ENCODE assay signal across 18 mouse cellular contexts in genomic region chr11:69917379-69917948, GRCm38 (mm10). TPM values are rescaled to one million over a fixed set of nuclear protein-coding genes. Genes with fewer than 3 reads are reported as not detected.
A peak's percentile ranks its signal among the peaks of the same experiment; 100 is the strongest.
DNase-seq lines count a peak whose midpoint lies in the region; ATAC-seq and TF ChIP-seq lines count a peak whose summit lies in the region.
"Had no signal": no experiment of that assay in that cellular context is flagged by ENCODE, and none has a peak within 500 bp of the region (broad histone marks: within the 10 kb centered on the region; RNA-seq: fewer than 3 reads in every experiment).

No protein-coding gene starts in this region.

- ATAC-seq in forebrain, embryonic 15.5 days (replicated peaks) = no peak
- no peak for ATAC-seq in hindbrain, postnatal 0 days
- ATAC-seq in liver, postnatal 0 days = no peak
- ATAC-seq in megakaryocyte-erythroid progenitor cell, adult 5-6 weeks (replicated peaks; ENCODE audit: low FRiP score, low TSS enrichment, poor library complexity, severe bottlenecking) = no peak
- ATAC-seq: forebrain, embryonic 16.5 days had no signal

- no peak for TF ChIP-seq RAD21 in MEL (IDR thresholded peaks at IDR 0.05; ENCODE audit: low read depth, low read length)

- WGBS in forebrain, embryonic 10.5 days = 88% methylated on average over 8 of the region's 8 CpGs
- WGBS in forebrain, embryonic 15.5 days = 90% methylated on average over 8 of the region's 8 CpGs
- WGBS in hindbrain, embryonic 10.5 days = 89% methylated on average over 8 of the region's 8 CpGs
- WGBS in hindbrain, postnatal 0 days = 81% methylated on average over 8 of the region's 8 CpGs
- 74% methylated on average over 8 of the region's 8 CpGs for WGBS in liver, postnatal 0 days (ENCODE audit: insufficient replicate concordance)

- H3K79me2 ChIP-seq in MEL (ENCODE audit: control insufficient read depth, insufficient read depth, low read length, poor library complexity) = peaks cover 61% of the 10 kb centered on the region

- TF ChIP-seq EP300 in MEL (IDR thresholded peaks at IDR 0.05; ENCODE audit: low read depth in 1 of 2, low read length in 2 of 2) = no peak
- no peak for TF ChIP-seq EP300 in liver, postnatal 0 days (IDR thresholded peaks at IDR 0.05; ENCODE audit: low read depth)

- H3K9ac ChIP-seq in forebrain, embryonic 15.5 days (replicated peaks) = no peak overlapping the region
- H3K9ac ChIP-seq in hindbrain, postnatal 0 days (replicated peaks; ENCODE audit: low read length) = no peak overlapping the region
- peak overlapping the region; percentile 9; the same call in 1 of the 2 replicates for H3K9ac ChIP-seq in MEL (ENCODE audit: control insufficient read depth, low read depth, low read length, poor library complexity, severe bottlenecking)
- H3K9ac ChIP-seq in liver, postnatal 0 days (replicated peaks) = peak overlapping the region; percentile 93
- H3K9ac ChIP-seq: midbrain, embryonic 12.5 days; neural tube, embryonic 13.5 days had no signal

- H3K4me3 ChIP-seq in forebrain, embryonic 10.5 days = peak overlapping the region; percentile 19; the same call in 1 of the 2 replicates
- H3K4me3 ChIP-seq in forebrain, embryonic 15.5 days = no peak overlapping the region
- H3K4me3 ChIP-seq in hindbrain, embryonic 10.5 days = peak overlapping the region; percentile 23; the same call in 1 of the 2 replicates
- no peak overlapping the region for H3K4me3 ChIP-seq in hindbrain, postnatal 0 days (ENCODE audit: low read length)
- H3K4me3 ChIP-seq in MEL (ENCODE audit: control insufficient read depth in 1 of 2, insufficient read depth in 1 of 2, low read depth in 2 of 2, low read length in 2 of 2) = no peak overlapping the region
- no peak overlapping the region for H3K4me3 ChIP-seq in liver, postnatal 0 days (ENCODE audit: low read depth, low read length)
- H3K4me3 ChIP-seq: midbrain, embryonic 12.5 days; neural tube, embryonic 13.5 days had no signal

- peak in 1 of 2 experiments; percentile 51; a peak in 2 of 4 replicates for TF ChIP-seq POLR2A in MEL (IDR thresholded peaks at IDR 0.05; ENCODE audit: control insufficient read depth in 1 of 2, insufficient read depth in 1 of 2, low read depth in 1 of 2, low read length in 2 of 2, poor library complexity in 1 of 2)

- H3K4me2 ChIP-seq in forebrain, embryonic 15.5 days (replicated peaks) = no peak overlapping the region
- no peak overlapping the region for H3K4me2 ChIP-seq in hindbrain, postnatal 0 days (ENCODE audit: low read depth, low read length)
- peak overlapping the region; percentile 99; the same call in 1 of the 2 replicates for H3K4me2 ChIP-seq in liver, postnatal 0 days (ENCODE audit: low read depth, low read length)
- H3K4me2 ChIP-seq: midbrain, embryonic 12.5 days; neural tube, embryonic 13.5 days had no signal

- no peaks in the 10 kb centered on the region for H3K9me3 ChIP-seq in forebrain, embryonic 10.5 days
- H3K9me3 ChIP-seq in forebrain, embryonic 15.5 days = no peaks in the 10 kb centered on the region
- H3K9me3 ChIP-seq in hindbrain, embryonic 10.5 days = no peaks in the 10 kb centered on the region
- no peaks in the 10 kb centered on the region for H3K9me3 ChIP-seq in hindbrain, postnatal 0 days (ENCODE audit: low read length)
- H3K9me3 ChIP-seq in MEL (replicated peaks; ENCODE audit: insufficient read depth, low read length) = no peaks in the 10 kb centered on the region
- H3K9me3 ChIP-seq in liver, postnatal 0 days (ENCODE audit: low read length) = no peaks in the 10 kb centered on the region
- H3K9me3 ChIP-seq: midbrain, embryonic 12.5 days; neural tube, embryonic 13.5 days had no signal

- peaks cover 68% of the 10 kb centered on the region for H3K36me3 ChIP-seq in forebrain, embryonic 10.5 days (replicated peaks)
- H3K36me3 ChIP-seq in forebrain, embryonic 15.5 days = peaks cover 50% of the 10 kb centered on the region
- peaks cover 63% of the 10 kb centered on the region for H3K36me3 ChIP-seq in hindbrain, embryonic 10.5 days
- peaks cover 37% of the 10 kb centered on the region for H3K36me3 ChIP-seq in hindbrain, postnatal 0 days (ENCODE audit: insufficient read depth, low read length)
- H3K36me3 ChIP-seq in MEL (ENCODE audit: control insufficient read depth in 1 of 2, insufficient read depth in 2 of 2, low read length in 2 of 2) = peaks cover 22 to 52% of the 10 kb centered on the region in 2 experiments
- H3K36me3 ChIP-seq in liver, postnatal 0 days (replicated peaks; ENCODE audit: insufficient read depth, low read length) = peaks cover 42% of the 10 kb centered on the region

- no peak overlapping the region for H3K27ac ChIP-seq in forebrain, embryonic 10.5 days
- no peak overlapping the region for H3K27ac ChIP-seq in forebrain, embryonic 15.5 days (replicated peaks)
- no peak overlapping the region for H3K27ac ChIP-seq in hindbrain, embryonic 10.5 days
- H3K27ac ChIP-seq in hindbrain, postnatal 0 days = no peak overlapping the region
- H3K27ac ChIP-seq in MEL (ENCODE audit: control insufficient read depth, low read depth, low read length) = peak overlapping the region; percentile 74
- H3K27ac ChIP-seq in liver, postnatal 0 days (ENCODE audit: low read depth) = peak overlapping the region; percentile 90
- H3K27ac ChIP-seq: macrophage; midbrain, embryonic 12.5 days; neural tube, embryonic 13.5 days had no signal

- no peak for TF ChIP-seq CTCF in hindbrain, postnatal 0 days (IDR thresholded peaks at IDR 0.05; ENCODE audit: low read depth)
- TF ChIP-seq CTCF in MEL (IDR thresholded peaks at IDR 0.05 in 2 of 3, conservative IDR thresholded peaks at IDR 0.05 in 1 of 3; ENCODE audit: control insufficient read depth in 1 of 3, insufficient read depth in 1 of 3, low read depth in 2 of 3, low read length in 3 of 3, poor library complexity in 1 of 3, severe bottlenecking in 1 of 3) = no peak
- no peak for TF ChIP-seq CTCF in liver, postnatal 0 days (IDR thresholded peaks at IDR 0.05; ENCODE audit: low read depth)

- DNase-seq in forebrain, embryonic 10.5 days (ENCODE audit: extremely low spot score, low spot score) = no peak
- DNase-seq in hindbrain, embryonic 10.5 days (ENCODE audit: low spot score) = no peak
- DNase-seq in hindbrain, postnatal 0 days (ENCODE audit: low spot score) = no peak
- DNase-seq in MEL (ENCODE audit: low read depth, low spot score) = no peak
- DNase-seq in liver, postnatal 0 days = no peak
- DNase-seq: adrenal gland, postnatal 14 days; cerebellum, postnatal 14 days; kidney, adult 18-20 months; kidney, postnatal 10 days; right cerebral cortex, postnatal 25 days; thymus, adult 18-20 months; thymus, postnatal 4 days had no signal

- peaks cover 74% of the 10 kb centered on the region for H3K4me1 ChIP-seq in forebrain, embryonic 10.5 days
- H3K4me1 ChIP-seq in forebrain, embryonic 15.5 days = peaks cover 53% of the 10 kb centered on the region
- H3K4me1 ChIP-seq in hindbrain, embryonic 10.5 days (replicated peaks) = peaks cover 65% of the 10 kb centered on the region
- peaks cover 18% of the 10 kb centered on the region for H3K4me1 ChIP-seq in hindbrain, postnatal 0 days (ENCODE audit: insufficient read depth, low read length)
- H3K4me1 ChIP-seq in MEL (ENCODE audit: control insufficient read depth in 1 of 2, insufficient read depth in 2 of 2, low read length in 2 of 2) = peaks cover 4 to 53% of the 10 kb centered on the region in 2 experiments
- H3K4me1 ChIP-seq in liver, postnatal 0 days (ENCODE audit: insufficient read depth) = peaks cover 57% of the 10 kb centered on the region

- no peaks in the 10 kb centered on the region for H3K27me3 ChIP-seq in forebrain, embryonic 10.5 days (ENCODE audit: poor library complexity, severe bottlenecking)
- H3K27me3 ChIP-seq in forebrain, embryonic 15.5 days = no peaks in the 10 kb centered on the region
- no peaks in the 10 kb centered on the region for H3K27me3 ChIP-seq in hindbrain, embryonic 10.5 days (ENCODE audit: insufficient read depth, poor library complexity, severe bottlenecking)
- H3K27me3 ChIP-seq in hindbrain, postnatal 0 days (ENCODE audit: insufficient read depth, low read length) = no peaks in the 10 kb centered on the region
- no peaks in the 10 kb centered on the region for H3K27me3 ChIP-seq in MEL (ENCODE audit: control insufficient read depth in 1 of 2, insufficient read depth in 2 of 2, low read length in 2 of 2)
- H3K27me3 ChIP-seq in liver, postnatal 0 days (ENCODE audit: insufficient read depth, low read length) = no peaks in the 10 kb centered on the region
- H3K27me3 ChIP-seq: midbrain, embryonic 12.5 days; neural tube, embryonic 13.5 days had no signal

RNA-seq across cellular contexts. Expression of gene Gps2, which starts 3.8 kb away (rescaled TPM):
- polyA plus RNA-seq in forebrain, embryonic 10.5 days (2016; fragmentation: Nextera tagmentation; extraction: Ambion mirVana) = 92.4 and 97.3 TPM in 2 replicates
- polyA plus RNA-seq in forebrain, embryonic 15.5 days (2015; fragmentation: Nextera tagmentation; extraction: Ambion mirVana) = 79.6 and 92.2 TPM in 2 replicates
- polyA plus RNA-seq in hindbrain, embryonic 10.5 days (2016; fragmentation: Nextera tagmentation; extraction: Ambion mirVana) = 96.8 and 105 TPM in 2 replicates
- 48.1 and 67.6 TPM in 2 replicates for total RNA-seq in hindbrain, postnatal 0 days (2014; rRNA removed)
- 60.8 and 65.9 TPM in 2 replicates for polyA plus RNA-seq in hindbrain, postnatal 0 days (2015; fragmentation: Nextera tagmentation; extraction: Ambion mirVana)
- total RNA-seq in MEL (2012; rRNA removed) = 64.5 and 78.0 TPM in 2 replicates
- polyA plus RNA-seq in MEL (2012; ENCODE audit: insufficient read depth in 1 of 2, insufficient read length in 2 of 2, low read depth in 1 of 2, low replicate concordance in 2 of 2, missing spikeins in 1 of 2) = 100 to 1,000 TPM in 1 of 2 experiments, not detected in 1; 113 TPM
- 46.1 and 48.9 TPM in 2 replicates for polyA plus RNA-seq in liver, postnatal 0 days (2015; fragmentation: Nextera tagmentation; extraction: Ambion mirVana)
- total RNA-seq in megakaryocyte-erythroid progenitor cell, adult 5-6 weeks (2014; fragmentation: Nextera tagmentation) = 155 and 190 TPM in 2 replicates
- total RNA-seq in megakaryocyte-erythroid progenitor cell, adult 5-6 weeks (2017) = 53.7 and 106 TPM in 2 replicates

RNA-seq across cellular contexts. Expression of gene Eif5a, which starts 4.3 kb away (rescaled TPM):
- 2,970 and 2,997 TPM in 2 replicates for polyA plus RNA-seq in forebrain, embryonic 10.5 days (2016; fragmentation: Nextera tagmentation; extraction: Ambion mirVana)
- polyA plus RNA-seq in forebrain, embryonic 15.5 days (2015; fragmentation: Nextera tagmentation; extraction: Ambion mirVana) = 1,167 and 1,257 TPM in 2 replicates
- 2,350 and 2,667 TPM in 2 replicates for polyA plus RNA-seq in hindbrain, embryonic 10.5 days (2016; fragmentation: Nextera tagmentation; extraction: Ambion mirVana)
- total RNA-seq in hindbrain, postnatal 0 days (2014; rRNA removed) = 491 and 500 TPM in 2 replicates
- polyA plus RNA-seq in hindbrain, postnatal 0 days (2015; fragmentation: Nextera tagmentation; extraction: Ambion mirVana) = 1,157 and 1,160 TPM in 2 replicates
- 1,428 and 1,539 TPM in 2 replicates for total RNA-seq in MEL (2012; rRNA removed)
- 1,000 to 10,000 TPM; 1,272 to 3,185 TPM for polyA plus RNA-seq in MEL (2012; ENCODE audit: insufficient read depth in 1 of 2, insufficient read length in 2 of 2, low read depth in 1 of 2, low replicate concordance in 2 of 2, missing spikeins in 1 of 2)
- 872 and 914 TPM in 2 replicates for polyA plus RNA-seq in liver, postnatal 0 days (2015; fragmentation: Nextera tagmentation; extraction: Ambion mirVana)
- 1,285 and 1,514 TPM in 2 replicates for total RNA-seq in megakaryocyte-erythroid progenitor cell, adult 5-6 weeks (2014; fragmentation: Nextera tagmentation)
- total RNA-seq in megakaryocyte-erythroid progenitor cell, adult 5-6 weeks (2017) = 1,032 and 1,474 TPM in 2 replicates

RNA-seq across cellular contexts. Expression of gene Neurl4, which starts 16.6 kb away (rescaled TPM):
- polyA plus RNA-seq in forebrain, embryonic 10.5 days (2016; fragmentation: Nextera tagmentation; extraction: Ambion mirVana) = 14.3 and 14.8 TPM in 2 replicates
- 18.5 and 23.0 TPM in 2 replicates for polyA plus RNA-seq in forebrain, embryonic 15.5 days (2015; fragmentation: Nextera tagmentation; extraction: Ambion mirVana)
- 12.5 and 13.4 TPM in 2 replicates for polyA plus RNA-seq in hindbrain, embryonic 10.5 days (2016; fragmentation: Nextera tagmentation; extraction: Ambion mirVana)
- 95.1 and 118 TPM in 2 replicates for total RNA-seq in hindbrain, postnatal 0 days (2014; rRNA removed)
- polyA plus RNA-seq in hindbrain, postnatal 0 days (2015; fragmentation: Nextera tagmentation; extraction: Ambion mirVana) = 11.9 and 13.1 TPM in 2 replicates
- total RNA-seq in MEL (2012; rRNA removed) = 47.3 and 58.0 TPM in 2 replicates
- 10 to 100 TPM in 1 of 2 experiments, not detected in 1; 50.9 TPM for polyA plus RNA-seq in MEL (2012; ENCODE audit: insufficient read depth in 1 of 2, insufficient read length in 2 of 2, low read depth in 1 of 2, low replicate concordance in 2 of 2, missing spikeins in 1 of 2)
- polyA plus RNA-seq in liver, postnatal 0 days (2015; fragmentation: Nextera tagmentation; extraction: Ambion mirVana) = 1.0 and 1.4 TPM in 2 replicates
- total RNA-seq in megakaryocyte-erythroid progenitor cell, adult 5-6 weeks (2014; fragmentation: Nextera tagmentation) = 31.7 and 51.2 TPM in 2 replicates
- total RNA-seq in megakaryocyte-erythroid progenitor cell, adult 5-6 weeks (2017) = 27.9 and 64.3 TPM in 2 replicates

RNA-seq across cellular contexts. Expression of gene 2810408A11Rik, which starts 16.7 kb away (rescaled TPM):
- 11.9 and 12.2 TPM in 2 replicates for polyA plus RNA-seq in forebrain, embryonic 10.5 days (2016; fragmentation: Nextera tagmentation; extraction: Ambion mirVana)
- 19.9 and 20.7 TPM in 2 replicates for polyA plus RNA-seq in forebrain, embryonic 15.5 days (2015; fragmentation: Nextera tagmentation; extraction: Ambion mirVana)
- polyA plus RNA-seq in hindbrain, embryonic 10.5 days (2016; fragmentation: Nextera tagmentation; extraction: Ambion mirVana) = 11.4 and 15.2 TPM in 2 replicates
- 2.9 and 9.7 TPM in 2 replicates for total RNA-seq in hindbrain, postnatal 0 days (2014; rRNA removed)
- polyA plus RNA-seq in hindbrain, postnatal 0 days (2015; fragmentation: Nextera tagmentation; extraction: Ambion mirVana) = 6.5 and 8.1 TPM in 2 replicates
- 0.69 and 0.81 TPM in 2 replicates for total RNA-seq in MEL (2012; rRNA removed)
- 1 to 10 TPM in 1 of 2 experiments, not detected in 1; 1.3 TPM for polyA plus RNA-seq in MEL (2012; ENCODE audit: insufficient read depth in 1 of 2, insufficient read length in 2 of 2, low read depth in 1 of 2, low replicate concordance in 2 of 2, missing spikeins in 1 of 2)
- 0.90 and 1.2 TPM in 2 replicates for polyA plus RNA-seq in liver, postnatal 0 days (2015; fragmentation: Nextera tagmentation; extraction: Ambion mirVana)
- total RNA-seq in megakaryocyte-erythroid progenitor cell, adult 5-6 weeks (2014; fragmentation: Nextera tagmentation) = 2.4 and 4.0 TPM in 2 replicates
- total RNA-seq in megakaryocyte-erythroid progenitor cell, adult 5-6 weeks (2017) = 3.4 and 4.1 TPM in 2 replicates
- polyA plus RNA-seq: macrophage had no signal

RNA-seq across cellular contexts. Expression of gene Ybx2, which starts 18.1 kb away (rescaled TPM):
- polyA plus RNA-seq in forebrain, embryonic 10.5 days (2016; fragmentation: Nextera tagmentation; extraction: Ambion mirVana) = 5.7 and 6.4 TPM in 2 replicates
- 5.6 and 5.8 TPM in 2 replicates for polyA plus RNA-seq in forebrain, embryonic 15.5 days (2015; fragmentation: Nextera tagmentation; extraction: Ambion mirVana)
- 2.8 and 2.9 TPM in 2 replicates for polyA plus RNA-seq in hindbrain, embryonic 10.5 days (2016; fragmentation: Nextera tagmentation; extraction: Ambion mirVana)
- 23.9 and 31.1 TPM in 2 replicates for total RNA-seq in hindbrain, postnatal 0 days (2014; rRNA removed)
- 3.3 and 5.9 TPM in 2 replicates for polyA plus RNA-seq in hindbrain, postnatal 0 days (2015; fragmentation: Nextera tagmentation; extraction: Ambion mirVana)
- 0.33 and 0.50 TPM in 2 replicates for total RNA-seq in MEL (2012; rRNA removed)
- under 1 TPM in 1 of 2 experiments, not detected in 1; 0.92 TPM for polyA plus RNA-seq in MEL (2012; ENCODE audit: insufficient read depth in 1 of 2, insufficient read length in 2 of 2, low read depth in 1 of 2, low replicate concordance in 2 of 2, missing spikeins in 1 of 2)
- polyA plus RNA-seq in liver, postnatal 0 days (2015; fragmentation: Nextera tagmentation; extraction: Ambion mirVana) = not detected in 2 replicates
- 2.2 TPM in 1 of 2 replicates, not detected in the other for total RNA-seq in megakaryocyte-erythroid progenitor cell, adult 5-6 weeks (2014; fragmentation: Nextera tagmentation)
- total RNA-seq in megakaryocyte-erythroid progenitor cell, adult 5-6 weeks (2017) = not detected in 2 replicates
- polyA plus RNA-seq: macrophage had no signal

Comparison
In these comparisons a context has a peak if more than half of its experiments do, and no peak if none do; other contexts are left out.
1. H3K4me3 ChIP-seq: peak in forebrain, embryonic 10.5 days (single experiment) and hindbrain, embryonic 10.5 days (single experiment); none in forebrain, embryonic 15.5 days (single experiment), hindbrain, postnatal 0 days (single experiment), MEL (0 of 2) and liver, postnatal 0 days (single experiment).
2. H3K27ac ChIP-seq: peak in MEL (single experiment) and liver, postnatal 0 days (single experiment); none in forebrain, embryonic 10.5 days (single experiment), forebrain, embryonic 15.5 days (single experiment), hindbrain, embryonic 10.5 days (single experiment) and hindbrain, postnatal 0 days (single experiment).
3. H3K9ac ChIP-seq: peak in MEL (single experiment) and liver, postnatal 0 days (single experiment); none in forebrain, embryonic 15.5 days (single experiment) and hindbrain, postnatal 0 days (single experiment).